Mouse (Mus musculus) hindbrain, embryonic 14.5 days (tissue): Measurements from ENCODE around the gene Slc25a39. TPM values are rescaled to one million over a fixed set of nuclear protein-coding genes. Genes with fewer than 3 reads are reported as not detected.

Source experiments
- microRNA-seq: library from miRNA; unstranded; fragments of <30 nt; microRNA quantifications from one replicate; pipeline ENCODE4, GENCODE M21; 2016
- polyA plus RNA-seq: library from polyadenylated mRNA; unstranded; fragments of >200 nt; fragmentation: Nextera tagmentation; extraction: Ambion mirVana; gene quantifications from 2 replicates; pipeline ENCODE4 v1.2.1, GENCODE M21; 2014

Slc25a39 gene
- polyA plus RNA-seq, 1 experiment from 2014 or later = 154 TPM

Small RNA genes lying within 50 kb of the gene (microRNA-seq; reads per million reads assigned to microRNA genes)
- gene Mir6930 = not detected

Other genes with a start within 250 kb of the Slc25a39 start
- gene Lsm12, start 222.7 kb downstream of the Slc25a39 start, polyA plus RNA-seq = 78.6 and 81.9 TPM in 2 replicates
- gene G6pc3, start 218.3 kb downstream of the Slc25a39 start, polyA plus RNA-seq = 39.9 and 42.3 TPM in 2 replicates
- 40.7 and 50.8 TPM in 2 replicates for gene Hdac5, start 177.8 kb downstream of the Slc25a39 start, polyA plus RNA-seq
- 1.8 and 2.9 TPM in 2 replicates for gene BC030867, start 159.1 kb downstream of the Slc25a39 start, polyA plus RNA-seq
- 0.07 and 0.18 TPM in 2 replicates for gene Asb16, start 139.2 kb downstream of the Slc25a39 start, polyA plus RNA-seq
- gene Tmub2, start 123.0 kb downstream of the Slc25a39 start, polyA plus RNA-seq = 74.3 and 77.8 TPM in 2 replicates
- 37.3 and 37.5 TPM in 2 replicates for gene Atxn7l3, start 111.3 kb downstream of the Slc25a39 start, polyA plus RNA-seq
- gene Ubtf, start 88.2 kb downstream of the Slc25a39 start, polyA plus RNA-seq = 70.0 and 76.0 TPM in 2 replicates
- 1.6 and 3.3 TPM in 2 replicates for gene Slc4a1, start 41.7 kb downstream of the Slc25a39 start, polyA plus RNA-seq
- gene Rundc3a, start 14.5 kb downstream of the Slc25a39 start, polyA plus RNA-seq = 106 TPM in 2 replicates
- gene Grn, start 22.4 kb upstream of the Slc25a39 start, polyA plus RNA-seq = 52.4 and 63.6 TPM in 2 replicates
- gene Fam171a2, start 39.7 kb upstream of the Slc25a39 start, polyA plus RNA-seq = 30.9 and 40.4 TPM in 2 replicates
- 5.0 and 8.4 TPM in 2 replicates for gene Itga2b, start 62.2 kb upstream of the Slc25a39 start, polyA plus RNA-seq
- gene Gpatch8, start 148.4 kb upstream of the Slc25a39 start, polyA plus RNA-seq = 48.2 and 55.3 TPM in 2 replicates
- 3.7 and 4.3 TPM in 2 replicates for gene Gm11627, start 171.5 kb upstream of the Slc25a39 start, polyA plus RNA-seq
- gene Fzd2, start 196.4 kb upstream of the Slc25a39 start, polyA plus RNA-seq = 8.2 and 9.2 TPM in 2 replicates